30 mouse cellular contexts compared by ENCODE assay signal in genomic region chr9:49452396-49452795, GRCm38 (mm10). TPM values are rescaled to one million over a fixed set of nuclear protein-coding genes. Genes with fewer than 3 reads are reported as not detected.
"Had no signal": no experiment of that assay in that cellular context is flagged by ENCODE, and none has a peak within 500 bp of the region (broad histone marks: within the 10 kb centered on the region; RNA-seq: fewer than 3 reads in every experiment).

No protein-coding gene starts in this region.

- H3K27ac ChIP-seq: embryonic facial prominence, embryonic 10.5 days; embryonic facial prominence, embryonic 12.5 days; embryonic facial prominence, embryonic 13.5 days; embryonic facial prominence, embryonic 15.5 days; forebrain, embryonic 10.5 days; forebrain, embryonic 12.5 days; forebrain, embryonic 13.5 days; forebrain, embryonic 15.5 days; gastrocnemius, adult 2 months; heart, adult 2 months; heart, embryonic 10.5 days had no signal

- H3K36me3 ChIP-seq: embryonic facial prominence, embryonic 10.5 days; embryonic facial prominence, embryonic 12.5 days; embryonic facial prominence, embryonic 13.5 days; embryonic facial prominence, embryonic 15.5 days; forebrain, embryonic 10.5 days; forebrain, embryonic 12.5 days; forebrain, embryonic 15.5 days; heart, embryonic 10.5 days had no signal

- H3K4me3 ChIP-seq: embryonic facial prominence, embryonic 10.5 days; embryonic facial prominence, embryonic 12.5 days; embryonic facial prominence, embryonic 13.5 days; embryonic facial prominence, embryonic 15.5 days; erythroblast, embryonic 14.5 days; forebrain, embryonic 10.5 days; forebrain, embryonic 12.5 days; forebrain, embryonic 13.5 days; forebrain, embryonic 15.5 days; gastrocnemius, adult 2 months; heart, adult 2 months; heart, embryonic 10.5 days had no signal

- H3K27me3 ChIP-seq: embryonic facial prominence, embryonic 12.5 days; embryonic facial prominence, embryonic 13.5 days; embryonic facial prominence, embryonic 15.5 days; forebrain, embryonic 12.5 days; forebrain, embryonic 13.5 days; forebrain, embryonic 15.5 days had no signal

- DNase-seq: cerebellum, adult 9-10 months; cerebellum, adult 9-11 months; cerebellum, postnatal 25 days; cerebellum, postnatal 36 days; embryo, embryonic 11 days; forebrain, postnatal 0 days; gastrocnemius, adult 2 months; gastrocnemius, postnatal 10 days; gastrocnemius, postnatal 14 days; gastrocnemius, postnatal 25 days; gastrocnemius, postnatal 36 days; heart, adult 11 months; heart, adult 18-20 months; heart, adult 2 months had no signal

- H3K4me1 ChIP-seq: embryonic facial prominence, embryonic 12.5 days; embryonic facial prominence, embryonic 13.5 days; embryonic facial prominence, embryonic 15.5 days; forebrain, embryonic 10.5 days; forebrain, embryonic 12.5 days; forebrain, embryonic 13.5 days; forebrain, embryonic 15.5 days; heart, embryonic 10.5 days had no signal

RNA-seq across cellular contexts. Expression of gene Ankk1, which starts 25.6 kb away (rescaled TPM):
- polyA plus RNA-seq: cortical plate, adult 2 months; embryonic facial prominence, embryonic 10.5 days; embryonic facial prominence, embryonic 11.5 days; embryonic facial prominence, embryonic 12.5 days; embryonic facial prominence, embryonic 13.5 days; embryonic facial prominence, embryonic 14.5 days; erythroblast, embryonic 14.5 days; forebrain, embryonic 10.5 days; forebrain, embryonic 11.5 days; forebrain, embryonic 12.5 days; forebrain, embryonic 13.5 days; forebrain, embryonic 15.5 days; forebrain, embryonic 16.5 days; forebrain, postnatal 0 days; frontal cortex, adult 2 months; heart, adult 2 months had no signal

RNA-seq across cellular contexts. Expression of gene Ttc12, which starts 33.6 kb away (rescaled TPM):
- polyA plus RNA-seq: erythroblast, embryonic 14.5 days had no signal
